Mouse (Mus musculus) megakaryocyte, adult 5-6 weeks (primary cell): ENCODE measurements at regions not wholly inside any gene's neighbourhood (a gene's known extent, or its start where the extent isn't known, plus 50 kb on each side); places are given as distances from the start of the nearest gene placed in this dataset.

Experiments
- ATAC-seq: 2 replicates; pipeline ENCODE4 v1.8.0; 2016; ENCODE audit warnings: mild to moderate bottlenecking, inconsistent platforms; ENCODE audit not compliant: poor library complexity, severe bottlenecking

DNA sequence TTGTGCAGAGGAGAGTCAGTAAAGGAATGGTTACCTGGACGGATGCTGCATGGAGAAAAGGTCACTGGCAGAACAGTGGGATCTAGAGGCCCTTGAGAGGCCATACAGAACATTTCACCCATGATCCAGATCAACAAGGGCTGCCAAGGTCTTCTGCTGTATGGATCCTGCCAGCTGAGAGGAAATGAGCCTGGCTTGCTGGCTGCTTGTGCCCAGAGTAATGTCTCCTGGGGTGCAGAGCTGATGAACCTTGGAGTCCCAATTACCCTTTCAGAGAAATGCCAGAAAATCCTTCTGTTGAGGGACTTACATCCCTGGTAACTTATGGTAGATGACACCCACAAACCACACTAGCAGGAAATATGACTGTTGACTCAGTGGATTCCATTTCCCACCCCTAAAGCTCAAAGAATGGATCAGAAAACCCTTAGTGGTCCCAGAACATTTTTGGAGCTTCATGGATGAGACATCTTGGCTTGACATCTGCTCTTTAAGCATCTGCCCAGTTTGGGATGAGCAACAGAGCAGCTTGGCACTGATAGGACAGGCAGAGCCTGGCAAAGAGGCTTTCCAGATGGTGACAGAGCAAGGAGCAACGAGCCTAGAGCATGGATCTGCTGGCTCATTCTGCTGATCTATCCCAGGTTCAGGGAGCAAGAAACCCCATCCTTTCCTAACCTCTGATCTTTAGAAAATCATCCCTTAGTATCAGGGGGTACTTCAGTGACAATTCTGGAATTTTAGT, 416.6 kb downstream of the Adra2a start:
- ATAC-seq = no peak

DNA sequence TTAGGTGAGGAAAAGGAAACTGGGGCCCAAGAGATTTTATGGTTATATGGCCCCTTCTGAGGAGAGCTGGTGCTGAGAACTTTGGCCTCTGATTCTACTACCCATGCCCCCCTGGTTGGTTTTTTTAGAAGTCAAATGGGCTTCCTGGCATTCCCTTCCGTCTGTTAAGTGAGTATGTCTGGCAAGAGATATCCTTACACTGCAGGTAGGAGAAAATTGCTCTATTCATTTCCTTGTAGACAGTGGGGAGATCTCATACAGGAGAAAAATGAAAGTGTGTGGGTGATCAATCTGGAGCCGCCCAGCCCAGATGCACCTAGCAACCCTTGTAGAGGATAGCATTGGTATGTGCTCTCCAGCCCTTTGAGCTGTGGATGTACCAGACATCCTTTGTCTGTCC, 418.5 kb downstream of the Adra2a start:
- ATAC-seq = no peak

DNA sequence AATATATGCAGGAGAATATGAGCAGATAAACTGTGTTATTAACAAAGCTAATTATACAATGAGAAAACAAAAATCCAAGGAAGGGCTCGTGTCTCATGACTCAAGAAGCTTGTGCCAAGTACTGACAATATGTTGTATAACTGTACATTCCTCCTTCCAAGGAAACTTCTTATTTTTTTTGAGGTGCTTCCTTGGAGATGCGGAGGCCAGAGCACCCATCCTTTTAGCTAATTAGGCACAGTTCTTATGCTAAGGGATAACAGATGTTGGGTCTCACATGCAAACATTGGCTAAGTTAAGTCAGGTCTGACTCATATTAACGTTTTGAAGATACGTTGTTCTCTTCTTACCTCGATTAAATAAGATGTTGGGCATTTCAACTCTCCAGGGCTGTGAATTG, 426.1 kb downstream of the Adra2a start:
- ATAC-seq = no peak

DNA sequence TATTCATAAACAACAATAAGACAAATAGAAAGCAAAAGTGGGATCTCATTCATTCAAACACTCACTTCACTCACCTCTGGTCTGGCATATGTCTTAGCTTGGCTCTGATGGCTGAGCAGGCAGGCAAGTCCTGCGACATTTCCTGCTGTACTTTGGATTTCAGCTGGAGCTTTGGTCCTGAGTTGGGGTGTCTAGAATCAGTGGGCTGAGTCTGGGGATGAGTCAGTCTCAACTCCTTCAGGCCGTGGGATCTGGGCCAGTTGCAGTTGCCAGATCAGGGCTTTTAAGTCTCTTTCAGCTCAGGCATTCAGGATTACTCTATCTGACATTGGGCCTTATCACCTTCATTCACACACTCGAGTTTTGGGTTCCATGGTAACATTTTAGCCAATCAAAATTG, 454.1 kb downstream of the Adra2a start:
- no peak for ATAC-seq

DNA sequence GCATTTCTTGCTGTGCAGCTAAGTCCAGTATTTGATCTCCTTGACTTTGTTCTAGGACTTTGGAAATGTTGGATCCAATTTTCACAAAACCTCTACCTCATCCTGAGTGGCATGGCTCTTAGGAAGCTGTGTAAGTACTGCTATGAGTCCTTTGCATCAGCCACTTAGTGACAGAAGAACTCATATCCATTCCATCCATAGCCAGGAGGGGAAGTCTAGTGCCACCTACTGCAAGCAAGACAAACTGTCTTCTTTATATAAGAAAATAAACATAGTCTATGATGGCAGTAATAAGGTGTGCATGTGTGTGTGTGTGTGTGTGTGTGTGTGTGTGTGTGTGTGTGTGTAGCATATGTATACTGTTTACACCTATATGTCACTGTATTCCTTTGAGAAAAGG, 489.9 kb downstream of the Adra2a start:
- no peak for ATAC-seq

DNA sequence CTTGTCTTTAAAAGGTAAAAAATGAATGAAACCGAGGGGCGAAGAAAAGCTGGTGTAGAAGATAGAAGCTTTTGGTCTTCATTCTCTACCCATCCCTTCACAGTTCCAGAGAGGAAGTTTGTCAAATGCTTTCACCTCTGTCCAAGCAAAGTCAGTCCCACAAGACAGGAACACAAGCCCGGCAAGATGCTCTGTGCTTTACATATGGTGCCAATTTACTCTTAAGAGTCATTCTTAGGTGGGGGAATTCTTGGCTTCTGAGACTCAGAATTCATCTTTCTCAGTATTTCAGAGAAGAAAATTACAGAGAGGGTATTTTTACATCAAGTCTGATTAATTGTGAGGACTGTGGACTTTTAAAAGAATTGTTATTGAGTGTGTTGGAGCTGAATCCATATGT, 511.4 kb downstream of the Adra2a start:
- no peak for ATAC-seq

DNA sequence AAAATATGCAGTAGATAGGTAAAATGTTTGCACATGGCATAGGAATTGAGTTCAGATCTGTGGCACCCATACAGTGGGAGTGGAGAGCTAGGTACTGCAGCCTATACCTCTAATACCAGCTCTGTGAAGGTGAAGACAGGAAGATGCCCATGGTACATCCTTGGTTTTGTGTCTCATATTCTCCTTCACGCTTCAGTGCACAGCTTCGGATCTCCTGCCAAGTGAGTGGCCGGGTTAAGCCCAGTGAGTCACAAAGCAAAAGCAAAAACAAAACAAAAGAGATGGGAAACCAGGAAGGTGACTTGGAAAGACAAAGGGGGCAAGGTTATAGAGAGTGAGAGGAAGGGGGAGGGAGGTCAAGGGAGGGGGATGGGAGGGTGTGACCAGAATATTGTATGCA, 514.0 kb downstream of the Adra2a start:
- ATAC-seq = no peak

DNA sequence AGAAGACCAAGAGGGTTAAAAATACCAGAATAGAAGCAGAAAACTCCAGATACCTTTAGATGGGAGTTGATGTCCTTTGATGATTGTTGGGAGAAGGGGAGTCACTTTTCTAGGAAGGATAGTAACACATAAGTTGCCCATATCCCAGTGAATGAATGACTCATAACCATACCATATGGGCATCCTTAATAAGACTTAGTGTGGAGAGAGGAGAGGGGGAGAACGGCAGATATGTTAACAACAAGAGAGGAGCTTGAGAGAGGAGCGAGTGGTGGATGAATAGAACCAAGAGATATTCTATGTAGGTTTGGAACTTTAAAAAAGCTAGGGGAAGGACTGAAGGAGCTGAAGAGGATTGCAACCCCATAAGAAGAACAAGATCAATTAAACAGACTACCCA, 539.6 kb downstream of the Adra2a start:
- no peak for ATAC-seq

DNA sequence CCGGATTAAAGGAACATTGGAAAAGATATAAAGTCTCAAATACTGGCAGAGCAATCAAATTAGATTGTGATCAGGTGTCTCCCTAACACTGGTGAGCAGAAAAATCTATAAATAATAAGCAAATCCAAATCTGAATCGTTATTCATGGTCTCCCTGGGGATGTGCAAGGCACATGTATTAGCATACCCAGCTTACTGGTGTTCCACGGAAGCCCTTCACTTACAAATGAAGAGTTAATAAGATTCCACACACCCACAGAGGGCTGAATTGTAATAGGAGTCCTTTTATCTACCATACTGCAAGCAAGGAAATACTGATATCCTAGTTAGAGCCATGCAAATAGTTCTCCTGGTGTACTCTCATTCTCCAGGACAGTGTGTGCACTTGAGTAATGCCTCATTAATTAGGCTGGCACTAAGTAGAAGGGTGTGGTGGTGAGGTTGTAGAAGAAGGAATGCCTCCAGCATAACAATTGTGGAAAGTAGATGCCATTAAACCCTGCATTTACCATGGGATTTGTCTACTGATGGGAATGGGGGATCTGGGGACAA, 540.8 kb downstream of the Adra2a start:
- no peak for ATAC-seq

DNA sequence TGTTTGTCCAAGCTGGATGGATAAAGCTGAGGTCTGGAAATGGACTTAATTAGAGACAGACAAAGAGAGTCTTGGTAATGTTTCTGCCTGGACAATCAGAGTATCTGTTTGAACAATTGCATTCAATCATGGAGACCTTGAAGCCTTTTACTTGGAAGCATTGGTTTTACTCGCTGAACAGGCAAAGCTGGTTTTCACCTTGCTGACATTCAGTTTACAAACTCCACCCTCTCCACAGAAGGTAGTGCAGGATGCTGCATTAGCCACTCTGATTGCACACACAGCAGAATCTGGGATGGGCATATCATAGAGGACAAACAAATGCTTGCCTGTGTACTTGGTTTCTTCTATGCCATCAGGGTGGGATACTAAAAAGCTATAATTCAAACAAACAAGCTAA, 541.4 kb downstream of the Adra2a start:
- no peak for ATAC-seq

DNA sequence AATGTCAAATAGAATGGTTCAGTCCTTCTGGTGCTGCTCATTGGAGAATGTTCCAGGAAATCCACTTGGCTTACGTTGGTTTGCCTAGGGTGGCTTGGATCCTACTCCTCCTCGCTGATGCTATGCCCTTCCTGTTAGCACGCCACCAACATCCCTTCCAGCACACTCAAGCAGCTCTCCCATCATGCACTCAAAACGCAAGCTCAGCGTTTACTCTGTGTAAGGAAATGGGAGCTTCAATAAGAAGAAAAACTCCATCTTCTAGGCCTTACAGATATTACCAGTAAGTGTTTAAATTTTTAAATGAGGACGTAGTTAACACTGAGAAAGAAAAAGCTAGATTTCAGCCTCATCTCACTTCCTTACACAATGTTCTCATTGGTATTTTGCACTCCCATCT, 523.7 kb downstream of the Gpam start:
- no peak for ATAC-seq

DNA sequence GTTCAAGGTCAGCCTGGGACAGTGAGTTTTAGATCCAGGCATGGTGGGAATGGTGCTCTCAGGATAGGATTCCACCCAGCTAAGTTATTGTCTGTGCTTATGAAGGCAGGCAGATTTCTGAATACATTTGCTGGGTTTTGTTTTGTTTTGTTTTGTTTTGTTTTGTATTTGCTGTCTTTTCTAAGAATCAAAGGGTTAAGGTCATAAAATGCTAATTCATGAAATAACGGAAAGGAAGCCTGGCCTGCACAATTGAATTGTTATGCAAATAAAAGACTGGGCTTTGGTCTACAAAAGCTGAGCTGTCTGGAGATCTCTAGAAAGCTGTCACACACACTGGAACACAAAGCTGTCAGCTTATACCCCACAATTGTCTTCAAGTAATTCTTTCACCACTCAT, 521.7 kb downstream of the Gpam start:
- no peak for ATAC-seq

DNA sequence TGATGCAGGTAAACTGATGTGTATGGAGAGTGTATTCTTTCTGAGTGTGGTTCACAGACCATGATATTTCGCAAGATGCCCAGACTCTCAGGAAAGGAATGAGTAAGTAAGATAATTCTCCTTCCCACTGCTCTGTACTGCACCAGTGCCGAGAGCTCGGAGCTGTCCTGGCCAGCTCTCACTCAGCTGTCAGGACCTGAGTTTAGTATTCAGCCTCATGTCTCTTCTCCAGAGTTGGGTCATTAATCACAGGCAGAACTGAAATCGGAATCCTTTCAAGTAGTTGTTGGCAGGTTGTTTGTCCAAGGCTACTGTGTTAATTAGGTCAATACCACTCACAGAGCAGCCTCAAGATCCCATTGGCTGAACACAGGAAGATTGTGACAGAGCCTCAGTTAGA, 510.1 kb downstream of the Gpam start:
- ATAC-seq = no peak
